Mouse (Mus musculus): Measurements from ENCODE around the gene Lias.

- TF ChIP-seq NRF1 (IDR thresholded peaks at IDR 0.05; ENCODE audit: insufficient read depth, low read depth, low read length, poor library complexity, severe bottlenecking) = no peak
- no peak for TF ChIP-seq POLR2A (IDR thresholded peaks at IDR 0.05; ENCODE audit: control insufficient read depth in 1 of 2, insufficient read depth in 1 of 2, low read depth in 1 of 2, low read length in 2 of 2, poor library complexity in 1 of 2)
- no peak for TF ChIP-seq MYC (IDR thresholded peaks at IDR 0.05; ENCODE audit: low read depth, low read length)
- TF ChIP-seq GABPA (IDR thresholded peaks at IDR 0.05; ENCODE audit: low read depth, low read length) = no peak
- no peak for TF ChIP-seq EP300 (IDR thresholded peaks at IDR 0.05; ENCODE audit: low read depth in 1 of 2, low read length in 2 of 2)
- TF ChIP-seq GATA1 (IDR thresholded peaks at IDR 0.05; ENCODE audit: low read depth, low read length) = no peak
- no peak for TF ChIP-seq CTCF (IDR thresholded peaks at IDR 0.05 in 2 of 3, conservative IDR thresholded peaks at IDR 0.05 in 1 of 3; ENCODE audit: control insufficient read depth in 1 of 3, insufficient read depth in 1 of 3, low read depth in 2 of 3, low read length in 3 of 3, poor library complexity in 1 of 3, severe bottlenecking in 1 of 3)
These were observed 43.4 kb downstream of the Lias start for GRCm38 (mm10) chr5:65434471-65435362.

Measured in MEL (cell line).